Comparison of ENCODE assay signal across 14 mouse cellular contexts in genomic region chr8:124930649-124931048, GRCm38 (mm10). TPM values are rescaled to one million over a fixed set of nuclear protein-coding genes. Genes with fewer than 3 reads are reported as not detected.
DNase-seq lines count a peak whose midpoint lies in the region; ATAC-seq and TF ChIP-seq lines count a peak whose summit lies in the region.
"Had no signal": no experiment of that assay in that cellular context is flagged by ENCODE, and none has a peak within 500 bp of the region (broad histone marks: within the 10 kb centered on the region; RNA-seq: fewer than 3 reads in every experiment).

No protein-coding gene starts in this region.

- no peaks in the 10 kb centered on the region for H3K27me3 ChIP-seq in forebrain, postnatal 0 days (ENCODE audit: insufficient read depth, low read length)
- no peaks in the 10 kb centered on the region for H3K27me3 ChIP-seq in forebrain, embryonic 14.5 days (replicated peaks; ENCODE audit: control insufficient read depth, insufficient read depth, low read length)
- no peaks in the 10 kb centered on the region for H3K27me3 ChIP-seq in intestine, postnatal 0 days (replicated peaks; ENCODE audit: control insufficient read depth, insufficient read depth, low read length)
- no peaks in the 10 kb centered on the region for H3K27me3 ChIP-seq in intestine, embryonic 15.5 days (replicated peaks)
- no peaks in the 10 kb centered on the region for H3K27me3 ChIP-seq in lung, postnatal 0 days (replicated peaks; ENCODE audit: insufficient read depth, low read length)
- no peaks in the 10 kb centered on the region for H3K27me3 ChIP-seq in splenic B cell, adult 2 months (ENCODE audit: control insufficient read depth, insufficient read depth, low read length, poor library complexity, severe bottlenecking)
- H3K27me3 ChIP-seq: limb, embryonic 13.5 days; lung, embryonic 15.5 days; neural tube, embryonic 15.5 days had no signal

- H3K9me3 ChIP-seq in forebrain, postnatal 0 days (ENCODE audit: low read length) = no peaks in the 10 kb centered on the region
- no peaks in the 10 kb centered on the region for H3K9me3 ChIP-seq in forebrain, embryonic 14.5 days (replicated peaks; ENCODE audit: control insufficient read depth, low read length)
- H3K9me3 ChIP-seq in intestine, postnatal 0 days (ENCODE audit: control insufficient read depth) = no peaks in the 10 kb centered on the region
- no peaks in the 10 kb centered on the region for H3K9me3 ChIP-seq in intestine, embryonic 15.5 days
- H3K9me3 ChIP-seq in lung, postnatal 0 days (ENCODE audit: low read length) = no peaks in the 10 kb centered on the region
- H3K9me3 ChIP-seq: lung, embryonic 15.5 days; neural tube, embryonic 15.5 days had no signal

- H3K27ac ChIP-seq in forebrain, postnatal 0 days (ENCODE audit: low read depth, low read length) = peak overlapping the region; percentile 47; the same call in 1 of the 2 replicates
- no peak overlapping the region for H3K27ac ChIP-seq in forebrain, embryonic 14.5 days (ENCODE audit: low read depth, low read length)
- no peak overlapping the region for H3K27ac ChIP-seq in intestine, postnatal 0 days (ENCODE audit: low read depth, low read length)
- H3K27ac ChIP-seq in intestine, embryonic 15.5 days = no peak overlapping the region
- no peak overlapping the region for H3K27ac ChIP-seq in lung, postnatal 0 days (ENCODE audit: low read length)
- H3K27ac ChIP-seq: lung, embryonic 15.5 days; neural tube, embryonic 15.5 days had no signal

- no peak overlapping the region for H3K4me2 ChIP-seq in forebrain, postnatal 0 days (ENCODE audit: low read depth)
- H3K4me2 ChIP-seq in forebrain, embryonic 14.5 days (ENCODE audit: low read length) = no peak overlapping the region
- no peak overlapping the region for H3K4me2 ChIP-seq in intestine, postnatal 0 days (replicated peaks; ENCODE audit: low read depth)
- no peak overlapping the region for H3K4me2 ChIP-seq in intestine, embryonic 15.5 days (replicated peaks)
- H3K4me2 ChIP-seq in lung, postnatal 0 days (replicated peaks; ENCODE audit: low read depth, low read length) = no peak overlapping the region
- H3K4me2 ChIP-seq: limb, embryonic 13.5 days; lung, embryonic 15.5 days; neural tube, embryonic 15.5 days had no signal

- no peak overlapping the region for H3K4me3 ChIP-seq in forebrain, postnatal 0 days (ENCODE audit: low read depth, low read length)
- no peak overlapping the region for H3K4me3 ChIP-seq in forebrain, embryonic 14.5 days (ENCODE audit: low read depth, low read length)
- H3K4me3 ChIP-seq in intestine, postnatal 0 days (ENCODE audit: low read depth, low read length) = no peak overlapping the region
- no peak overlapping the region for H3K4me3 ChIP-seq in intestine, embryonic 15.5 days (replicated peaks)
- H3K4me3 ChIP-seq in lung, postnatal 0 days (ENCODE audit: low read depth, low read length) = no peak overlapping the region
- H3K4me3 ChIP-seq: limb, embryonic 13.5 days; lung, embryonic 15.5 days; neural tube, embryonic 15.5 days had no signal

- no peak for ATAC-seq in forebrain, postnatal 0 days
- no peak for ATAC-seq in forebrain, embryonic 14.5 days
- no peak for ATAC-seq in intestine, postnatal 0 days
- no peak for ATAC-seq in intestine, embryonic 15.5 days
- ATAC-seq in lung, postnatal 0 days = no peak

- TF ChIP-seq EP300 in lung, postnatal 0 days (IDR thresholded peaks at IDR 0.05) = no peak

- no peak for DNase-seq in forebrain, postnatal 0 days
- DNase-seq in forebrain, embryonic 14.5 days (ENCODE audit: low spot score) = no peak
- DNase-seq in lung, postnatal 0 days (ENCODE audit: low spot score) = no peak
- no peak for DNase-seq in lung, postnatal 4 days
- DNase-seq in splenic B cell, adult 2 months (ENCODE audit: low read depth, low spot score) = peak; percentile 32
- no peak for DNase-seq in ovary, adult 18-20 months (ENCODE audit: low spot score)
- DNase-seq: cerebellum, adult 11-12 months; heart, postnatal 36 days; thymus, adult 18-20 months had no signal

- no peaks in the 10 kb centered on the region for H3K36me3 ChIP-seq in forebrain, postnatal 0 days (ENCODE audit: insufficient read depth)
- no peaks in the 10 kb centered on the region for H3K36me3 ChIP-seq in forebrain, embryonic 14.5 days (ENCODE audit: control insufficient read depth, insufficient read depth, low read length)
- no peaks in the 10 kb centered on the region for H3K36me3 ChIP-seq in intestine, postnatal 0 days (ENCODE audit: control insufficient read depth, insufficient read depth)
- no peaks in the 10 kb centered on the region for H3K36me3 ChIP-seq in intestine, embryonic 15.5 days
- no peaks in the 10 kb centered on the region for H3K36me3 ChIP-seq in lung, postnatal 0 days (ENCODE audit: insufficient read depth, low read length)
- H3K36me3 ChIP-seq in splenic B cell, adult 2 months (ENCODE audit: control insufficient read depth, insufficient read depth, low read length, poor library complexity, severe bottlenecking) = no peaks in the 10 kb centered on the region
- H3K36me3 ChIP-seq: lung, embryonic 15.5 days had no signal

- WGBS in forebrain, postnatal 0 days = 80% methylated on average over 4 of the region's 4 CpGs
- 90% methylated on average over 4 of the region's 4 CpGs for WGBS in forebrain, embryonic 14.5 days
- 88% methylated on average over 4 of the region's 4 CpGs for WGBS in intestine, postnatal 0 days
- WGBS in intestine, embryonic 15.5 days = 91% methylated on average over 4 of the region's 4 CpGs
- WGBS in lung, postnatal 0 days = 82% methylated on average over 4 of the region's 4 CpGs

- H3K4me1 ChIP-seq in forebrain, postnatal 0 days (ENCODE audit: insufficient read depth) = no peaks in the 10 kb centered on the region
- H3K4me1 ChIP-seq in forebrain, embryonic 14.5 days (ENCODE audit: control insufficient read depth, insufficient read depth, low read length) = no peaks in the 10 kb centered on the region
- no peaks in the 10 kb centered on the region for H3K4me1 ChIP-seq in intestine, postnatal 0 days (replicated peaks; ENCODE audit: control insufficient read depth, insufficient read depth, low read length)
- H3K4me1 ChIP-seq in intestine, embryonic 15.5 days (replicated peaks) = peaks cover 12% of the 10 kb centered on the region
- no peaks in the 10 kb centered on the region for H3K4me1 ChIP-seq in lung, postnatal 0 days (ENCODE audit: insufficient read depth, low read depth, low read length)

- TF ChIP-seq CTCF in forebrain, postnatal 0 days (IDR thresholded peaks at IDR 0.05; ENCODE audit: low read depth) = peak; percentile 24; the same call in 1 of the 2 replicates
- peak; percentile 45 for TF ChIP-seq CTCF in intestine, postnatal 0 days (IDR thresholded peaks at IDR 0.05; ENCODE audit: low read depth)
- peak; percentile 23; the same call in 1 of the 2 replicates for TF ChIP-seq CTCF in lung, postnatal 0 days (IDR thresholded peaks at IDR 0.05)

- no peak overlapping the region for H3K9ac ChIP-seq in forebrain, postnatal 0 days
- H3K9ac ChIP-seq in forebrain, embryonic 14.5 days (ENCODE audit: low read length) = no peak overlapping the region
- H3K9ac ChIP-seq in intestine, postnatal 0 days (ENCODE audit: low read depth, low read length) = no peak overlapping the region
- no peak overlapping the region for H3K9ac ChIP-seq in intestine, embryonic 15.5 days
- H3K9ac ChIP-seq in lung, postnatal 0 days (replicated peaks; ENCODE audit: low read depth) = no peak overlapping the region
- H3K9ac ChIP-seq: limb, embryonic 13.5 days; lung, embryonic 15.5 days; neural tube, embryonic 15.5 days had no signal

RNA-seq across cellular contexts. Expression of gene Egln1, which starts 18.5 kb away (rescaled TPM):
- total RNA-seq in forebrain, postnatal 0 days (2014; rRNA removed) = 42.9 and 48.5 TPM in 2 replicates
- 13.7 and 15.6 TPM in 2 replicates for polyA plus RNA-seq in forebrain, postnatal 0 days (2015; fragmentation: Nextera tagmentation; extraction: Ambion mirVana)
- 24.4 and 25.7 TPM in 2 replicates for polyA plus RNA-seq in forebrain, embryonic 14.5 days (2014; fragmentation: Nextera tagmentation; extraction: Ambion mirVana)
- 8.2 and 8.5 TPM in 2 replicates for polyA plus RNA-seq in intestine, postnatal 0 days (2015; fragmentation: Nextera tagmentation; extraction: Ambion mirVana)
- 14.0 and 14.4 TPM in 2 replicates for polyA plus RNA-seq in intestine, embryonic 15.5 days (2015; fragmentation: Nextera tagmentation; extraction: Ambion mirVana)
- polyA plus RNA-seq in lung, postnatal 0 days (2015; fragmentation: Nextera tagmentation; extraction: Ambion mirVana) = 7.7 and 8.8 TPM in 2 replicates

RNA-seq across cellular contexts. Expression of gene Sprtn, which starts 33.0 kb away (rescaled TPM):
- 13.0 and 16.0 TPM in 2 replicates for total RNA-seq in forebrain, postnatal 0 days (2014; rRNA removed)
- 5.1 and 6.0 TPM in 2 replicates for polyA plus RNA-seq in forebrain, postnatal 0 days (2015; fragmentation: Nextera tagmentation; extraction: Ambion mirVana)
- 9.8 and 11.1 TPM in 2 replicates for polyA plus RNA-seq in forebrain, embryonic 14.5 days (2014; fragmentation: Nextera tagmentation; extraction: Ambion mirVana)
- polyA plus RNA-seq in intestine, postnatal 0 days (2015; fragmentation: Nextera tagmentation; extraction: Ambion mirVana) = 4.5 and 4.7 TPM in 2 replicates
- 8.4 and 8.5 TPM in 2 replicates for polyA plus RNA-seq in intestine, embryonic 15.5 days (2015; fragmentation: Nextera tagmentation; extraction: Ambion mirVana)
- polyA plus RNA-seq in lung, postnatal 0 days (2015; fragmentation: Nextera tagmentation; extraction: Ambion mirVana) = 6.9 TPM in 2 replicates

RNA-seq across cellular contexts. Expression of gene Exoc8, which starts 33.1 kb away (rescaled TPM):
- total RNA-seq in forebrain, postnatal 0 days (2014; rRNA removed) = 31.2 and 33.9 TPM in 2 replicates
- polyA plus RNA-seq in forebrain, postnatal 0 days (2015; fragmentation: Nextera tagmentation; extraction: Ambion mirVana) = 7.4 and 9.9 TPM in 2 replicates
- 5.9 and 7.2 TPM in 2 replicates for polyA plus RNA-seq in forebrain, embryonic 14.5 days (2014; fragmentation: Nextera tagmentation; extraction: Ambion mirVana)
- polyA plus RNA-seq in intestine, postnatal 0 days (2015; fragmentation: Nextera tagmentation; extraction: Ambion mirVana) = 4.7 and 5.4 TPM in 2 replicates
- 7.5 and 7.8 TPM in 2 replicates for polyA plus RNA-seq in intestine, embryonic 15.5 days (2015; fragmentation: Nextera tagmentation; extraction: Ambion mirVana)
- 7.0 and 7.7 TPM in 2 replicates for polyA plus RNA-seq in lung, postnatal 0 days (2015; fragmentation: Nextera tagmentation; extraction: Ambion mirVana)
